Mouse (Mus musculus) forebrain, embryonic 10.5 days (tissue): Measurements from ENCODE around the gene Olfr628. TPM values are rescaled to one million over a fixed set of nuclear protein-coding genes. Genes with fewer than 3 reads are reported as not detected.

Source experiments
- polyA plus RNA-seq: library from polyadenylated mRNA; unstranded; fragments of >200 nt; fragmentation: Nextera tagmentation; extraction: Ambion mirVana; gene quantifications from 2 replicates; pipeline ENCODE4 v1.2.1, GENCODE M21; 2016

The Olfr628 gene
- polyA plus RNA-seq, 1 experiment from 2014 or later: not detected

Other genes with a start within 250 kb of the Olfr628 start
- gene Olfr609, start 232.3 kb upstream of the Olfr628 start, polyA plus RNA-seq: not detected in 2 replicates
- gene Olfr610, start 218.3 kb upstream of the Olfr628 start, polyA plus RNA-seq: not detected in 2 replicates
- not detected in 2 replicates for gene Olfr611, start 209.5 kb upstream of the Olfr628 start, polyA plus RNA-seq
- gene Olfr612, start 187.7 kb upstream of the Olfr628 start, polyA plus RNA-seq: not detected in 2 replicates
- gene Olfr613, start 182.3 kb upstream of the Olfr628 start, polyA plus RNA-seq: not detected in 2 replicates
- gene Olfr615, start 174.3 kb upstream of the Olfr628 start, polyA plus RNA-seq: not detected in 2 replicates
- not detected in 2 replicates for gene Olfr616, start 161.2 kb upstream of the Olfr628 start, polyA plus RNA-seq
- not detected in 2 replicates for gene Olfr617, start 157.3 kb upstream of the Olfr628 start, polyA plus RNA-seq
- gene Olfr618, start 140.3 kb upstream of the Olfr628 start, polyA plus RNA-seq: not detected in 2 replicates
- not detected in 2 replicates for gene Olfr619, start 129.8 kb upstream of the Olfr628 start, polyA plus RNA-seq
- not detected in 2 replicates for gene Olfr620, start 117.8 kb upstream of the Olfr628 start, polyA plus RNA-seq
- gene Olfr622, start 87.7 kb upstream of the Olfr628 start, polyA plus RNA-seq: not detected in 2 replicates
- not detected in 2 replicates for gene Olfr623, start 66.7 kb upstream of the Olfr628 start, polyA plus RNA-seq
- gene Olfr624, start 59.2 kb upstream of the Olfr628 start, polyA plus RNA-seq: 0.04 TPM in 2 replicates
- gene Olfr625-ps1, start 47.7 kb upstream of the Olfr628 start, polyA plus RNA-seq: not detected in 2 replicates
- gene Olfr243, start 15.7 kb upstream of the Olfr628 start, polyA plus RNA-seq: not detected in 2 replicates
- not detected in 2 replicates for gene Olfr629, start 14.6 kb downstream of the Olfr628 start, polyA plus RNA-seq
- gene Olfr630, start 27.0 kb downstream of the Olfr628 start, polyA plus RNA-seq: not detected in 2 replicates
- not detected in 2 replicates for gene Olfr69, start 41.2 kb downstream of the Olfr628 start, polyA plus RNA-seq
- not detected in 2 replicates for gene Olfr68, start 49.3 kb downstream of the Olfr628 start, polyA plus RNA-seq
- gene Olfr67, start 61.4 kb downstream of the Olfr628 start, polyA plus RNA-seq: not detected in 2 replicates
- gene Hbb-bt, start 83.6 kb downstream of the Olfr628 start, polyA plus RNA-seq: 183 and 303 TPM in 2 replicates
- gene Hbb-bs, start 97.7 kb downstream of the Olfr628 start, polyA plus RNA-seq: 80.0 and 102 TPM in 2 replicates
- gene Hbb-bh2, start 110.1 kb downstream of the Olfr628 start, polyA plus RNA-seq: 0.37 and 0.52 TPM in 2 replicates
- 4,104 and 5,437 TPM in 2 replicates for gene Hbb-bh1, start 112.8 kb downstream of the Olfr628 start, polyA plus RNA-seq
- 8,184 and 11,241 TPM in 2 replicates for gene Hbb-y, start 122.8 kb downstream of the Olfr628 start, polyA plus RNA-seq
- gene Olfr66, start 155.9 kb downstream of the Olfr628 start, polyA plus RNA-seq: not detected in 2 replicates
- not detected in 2 replicates for gene Olfr64, start 164.1 kb downstream of the Olfr628 start, polyA plus RNA-seq
- gene Olfr65, start 173.1 kb downstream of the Olfr628 start, polyA plus RNA-seq: not detected in 2 replicates
- gene Olfr631, start 198.5 kb downstream of the Olfr628 start, polyA plus RNA-seq: not detected in 2 replicates
- gene Olfr632, start 204.0 kb downstream of the Olfr628 start, polyA plus RNA-seq: not detected in 2 replicates
- gene Olfr633, start 214.1 kb downstream of the Olfr628 start, polyA plus RNA-seq: not detected in 2 replicates
- 0.02 TPM in 1 of 2 replicates, not detected in the other for gene Olfr635, start 240.8 kb downstream of the Olfr628 start, polyA plus RNA-seq